In genomic region chr2:28535263-28535540, GRCm38 (mm10) we compare ENCODE assay signal across 9 mouse cellular contexts. TPM values are rescaled to one million over a fixed set of nuclear protein-coding genes. Genes with fewer than 3 reads are reported as not detected.
DNase-seq lines count a peak whose midpoint lies in the region; ATAC-seq and TF ChIP-seq lines count a peak whose summit lies in the region.
"Had no signal": no experiment of that assay in that cellular context is flagged by ENCODE, and none has a peak within 500 bp of the region (broad histone marks: within the 10 kb centered on the region; RNA-seq: fewer than 3 reads in every experiment).

No protein-coding gene starts in this region.

- no peaks in the 10 kb centered on the region for H3K27me3 ChIP-seq in E14TG2a.4 (ENCODE audit: insufficient read depth, low read length)
- no peaks in the 10 kb centered on the region for H3K27me3 ChIP-seq in forebrain, embryonic 16.5 days (replicated peaks; ENCODE audit: control insufficient read depth, insufficient read depth, low read length)
- peaks cover 16% of the 10 kb centered on the region for H3K27me3 ChIP-seq in liver, embryonic 13.5 days

- H3K9ac ChIP-seq in forebrain, embryonic 16.5 days (replicated peaks; ENCODE audit: low read depth, low read length): peak overlapping the region; percentile 45; the same call in 1 of the 2 replicates
- H3K9ac ChIP-seq in liver, embryonic 13.5 days: no peak overlapping the region

- no peaks in the 10 kb centered on the region for H3K9me3 ChIP-seq in E14TG2a.4 (ENCODE audit: low read length)
- no peaks in the 10 kb centered on the region for H3K9me3 ChIP-seq in forebrain, embryonic 16.5 days (ENCODE audit: control insufficient read depth, low read length)
- H3K9me3 ChIP-seq in liver, embryonic 13.5 days (replicated peaks): no peaks in the 10 kb centered on the region

- H3K36me3 ChIP-seq in E14TG2a.4 (ENCODE audit: insufficient read depth, low read length): peaks cover 25% of the 10 kb centered on the region
- H3K36me3 ChIP-seq in forebrain, embryonic 16.5 days (ENCODE audit: control insufficient read depth, insufficient read depth): no peaks in the 10 kb centered on the region
- H3K36me3 ChIP-seq in liver, embryonic 13.5 days: no peaks in the 10 kb centered on the region

- WGBS in forebrain, embryonic 16.5 days: 23% methylated on average over 4 of the region's 4 CpGs
- WGBS in liver, embryonic 13.5 days (ENCODE audit: insufficient replicate concordance): 58% methylated on average over 4 of the region's 4 CpGs

- 0 out of 2 replicates have a peak overlapping the region, but pooled peaks have one; percentile 13 for H3K4me3 ChIP-seq in E14TG2a.4 (replicated peaks; ENCODE audit: low read length)
- no peak overlapping the region; the same call in 1 of the 2 replicates for H3K4me3 ChIP-seq in forebrain, embryonic 16.5 days (replicated peaks; ENCODE audit: low read length)
- no peak overlapping the region for H3K4me3 ChIP-seq in liver, embryonic 13.5 days (replicated peaks)

- peak overlapping the region; percentile 82 for H3K4me2 ChIP-seq in forebrain, embryonic 16.5 days (ENCODE audit: low read length)
- 0 out of 2 replicates have a peak overlapping the region, but pooled peaks have one; percentile 2 for H3K4me2 ChIP-seq in liver, embryonic 13.5 days

- H3K27ac ChIP-seq in forebrain, embryonic 16.5 days (ENCODE audit: low read length): peak overlapping the region; percentile 81
- no peak overlapping the region for H3K27ac ChIP-seq in liver, embryonic 13.5 days
- H3K27ac ChIP-seq: macrophage had no signal

- no peak for ATAC-seq in forebrain, embryonic 16.5 days
- no peak for ATAC-seq in liver, embryonic 13.5 days (ENCODE audit: low read depth)
- ATAC-seq in granulocyte monocyte progenitor cell, adult 5-6 weeks (replicated peaks; ENCODE audit: poor library complexity, severe bottlenecking): no peak

- peaks cover 76% of the 10 kb centered on the region for H3K4me1 ChIP-seq in E14TG2a.4 (replicated peaks; ENCODE audit: low read depth, low read length)
- H3K4me1 ChIP-seq in forebrain, embryonic 16.5 days (replicated peaks; ENCODE audit: control insufficient read depth, insufficient read depth, low read length): peaks cover 79% of the 10 kb centered on the region
- peaks cover 43% of the 10 kb centered on the region for H3K4me1 ChIP-seq in liver, embryonic 13.5 days (replicated peaks)

- peak; percentile 89 for DNase-seq in cerebellum, adult 11-12 months
- DNase-seq in cerebellum, adult 11 months: no peak
- no peak for DNase-seq in liver, embryonic 13.5 days
- DNase-seq in Muller cell, postnatal 12 days (ENCODE audit: inconsistent ontology term): no peak
- DNase-seq in thymus, postnatal 14 days: no peak

- no peak for TF ChIP-seq CTCF in E14TG2a.4 (conservative IDR thresholded peaks at IDR 0.05; ENCODE audit: low read length)

RNA-seq across cellular contexts. Expression of gene Ralgds, which starts 22.3 kb away (rescaled TPM):
- polyA plus RNA-seq in forebrain, embryonic 16.5 days (2015; fragmentation: Nextera tagmentation; extraction: Ambion mirVana): 83.5 and 83.7 TPM in 2 replicates
- polyA plus RNA-seq in liver, embryonic 13.5 days (2015; fragmentation: Nextera tagmentation; extraction: Ambion mirVana): 1.7 and 2.5 TPM in 2 replicates
- total RNA-seq in granulocyte monocyte progenitor cell, adult 5-6 weeks (2014; fragmentation: Nextera tagmentation): 2.1 and 7.9 TPM in 2 replicates
- total RNA-seq in granulocyte monocyte progenitor cell, adult 5-6 weeks (2017): 2.8 and 4.6 TPM in 2 replicates

RNA-seq across cellular contexts. Expression of gene Cel, which starts 28.0 kb away (rescaled TPM):
- not detected in 2 replicates for polyA plus RNA-seq in forebrain, embryonic 16.5 days (2015; fragmentation: Nextera tagmentation; extraction: Ambion mirVana)
- 0.05 and 0.34 TPM in 2 replicates for polyA plus RNA-seq in liver, embryonic 13.5 days (2015; fragmentation: Nextera tagmentation; extraction: Ambion mirVana)
- total RNA-seq in granulocyte monocyte progenitor cell, adult 5-6 weeks (2014; fragmentation: Nextera tagmentation): not detected in 2 replicates
- total RNA-seq in granulocyte monocyte progenitor cell, adult 5-6 weeks (2017): not detected in 2 replicates
- polyA plus RNA-seq: macrophage had no signal

RNA-seq across cellular contexts. Expression of gene Gm10134, which starts 29.3 kb away (rescaled TPM):
- polyA plus RNA-seq in forebrain, embryonic 16.5 days (2015; fragmentation: Nextera tagmentation; extraction: Ambion mirVana): 1.8 and 2.4 TPM in 2 replicates
- 0.52 and 1.1 TPM in 2 replicates for polyA plus RNA-seq in liver, embryonic 13.5 days (2015; fragmentation: Nextera tagmentation; extraction: Ambion mirVana)
- not detected in 2 replicates for total RNA-seq in granulocyte monocyte progenitor cell, adult 5-6 weeks (2014; fragmentation: Nextera tagmentation)
- not detected in 2 replicates for total RNA-seq in granulocyte monocyte progenitor cell, adult 5-6 weeks (2017)

RNA-seq across cellular contexts. Expression of gene Gbgt1, which starts 38.5 kb away (rescaled TPM):
- 0.51 and 1.2 TPM in 2 replicates for polyA plus RNA-seq in forebrain, embryonic 16.5 days (2015; fragmentation: Nextera tagmentation; extraction: Ambion mirVana)
- 0.36 and 0.44 TPM in 2 replicates for polyA plus RNA-seq in liver, embryonic 13.5 days (2015; fragmentation: Nextera tagmentation; extraction: Ambion mirVana)
- total RNA-seq in granulocyte monocyte progenitor cell, adult 5-6 weeks (2014; fragmentation: Nextera tagmentation): not detected in 2 replicates
- total RNA-seq in granulocyte monocyte progenitor cell, adult 5-6 weeks (2017): not detected in 2 replicates

RNA-seq across cellular contexts. Expression of gene Gtf3c5, which starts 48.3 kb away (rescaled TPM):
- 40.5 and 43.3 TPM in 2 replicates for polyA plus RNA-seq in forebrain, embryonic 16.5 days (2015; fragmentation: Nextera tagmentation; extraction: Ambion mirVana)
- 16.9 and 19.3 TPM in 2 replicates for polyA plus RNA-seq in liver, embryonic 13.5 days (2015; fragmentation: Nextera tagmentation; extraction: Ambion mirVana)
- 25.9 and 31.5 TPM in 2 replicates for total RNA-seq in granulocyte monocyte progenitor cell, adult 5-6 weeks (2014; fragmentation: Nextera tagmentation)
- total RNA-seq in granulocyte monocyte progenitor cell, adult 5-6 weeks (2017): 12.6 and 16.5 TPM in 2 replicates

Comparison
In these comparisons a context has a peak if more than half of its experiments do, and no peak if none do; other contexts are left out.
1. RNA of gene Ralgds, which starts 22.3 kb away (polyA plus RNA-seq): 83.5 to 83.7 TPM in forebrain, embryonic 16.5 days; 1.7 to 2.5 TPM in liver, embryonic 13.5 days; every median in the first group is over 10 times any median in the second.